Mouse (Mus musculus): ENCODE measurements around the gene Pax3. TPM values are rescaled to one million over a fixed set of nuclear protein-coding genes. Genes with fewer than 3 reads are reported as not detected.

Pax3 gene
- total and polyA plus RNA-seq, 3 experiments = 0.08 to 0.10 TPM; not detected in 1

- H3K27me3 ChIP-seq (replicated peaks) = no peaks in the 10 kb centered on the region
- no peaks in the 10 kb centered on the region for H3K79me2 ChIP-seq (replicated peaks; ENCODE audit: control insufficient read depth, extremely low read depth, insufficient read depth, poor library complexity, severe bottlenecking)
- no peak overlapping the region for H3K4me3 ChIP-seq (replicated peaks in 1 of 3; ENCODE audit: low read depth in 2 of 3, low read length in 2 of 3, poor library complexity in 1 of 3)
- in situ Hi-C loops (cut with MboI; ENCODE audit: low pct_ligation_motif_present, low pct_unique_long_range_greater_than_20kb, low sequenced_read_pairs) = no loop called here
- dilution Hi-C loops (cut with MboI; ENCODE audit: extremely low pct_ligation_motif_present, extremely low pct_unique_long_range_greater_than_20kb, low sequenced_read_pairs) = no loop called here
- H3K4me1 ChIP-seq (ENCODE audit: control insufficient read depth in 1 of 2, insufficient read depth in 2 of 2) = peaks cover 3 to 52% of the 10 kb centered on the region in 2 experiments; a peak in 3 of 4 replicates
- no peaks in the 10 kb centered on the region for H3K9me3 ChIP-seq (replicated peaks; ENCODE audit: low read length)
- H3K36me3 ChIP-seq (replicated peaks in 1 of 2; ENCODE audit: control insufficient read depth in 1 of 2, insufficient read depth in 1 of 2, low read length in 1 of 2) = no peaks in the 10 kb centered on the region
- DNase-seq (ENCODE audit: extremely low read depth) = no peak
- no peak overlapping the region for H3K27ac ChIP-seq (ENCODE audit: insufficient read depth, low read depth)
- no peak overlapping the region for H3K4me2 ChIP-seq (ENCODE audit: insufficient read depth, low read depth, poor library complexity, severe bottlenecking)
- TF ChIP-seq ELF1 (IDR thresholded peaks at IDR 0.05; ENCODE audit: low read depth, low read length) (no peak), CTCF (conservative IDR thresholded peaks at IDR 0.05 in 1 of 2, IDR thresholded peaks at IDR 0.05 in 1 of 2; ENCODE audit: low read depth in 2 of 2, low read length in 2 of 2) (no peak), NELFE (IDR thresholded peaks at IDR 0.05; ENCODE audit: low read depth, low read length) (no peak)
- 0 out of 2 replicates have a peak overlapping the region, but pooled peaks have one; percentile 11 for H3K9ac ChIP-seq (ENCODE audit: insufficient read depth, low read depth)
These were observed 14.0 kb downstream of the Pax3 start for GRCm38 (mm10) chr1:78182954-78183353.

- Histone ChIP-seq H3K36me3 (replicated peaks in 1 of 2; ENCODE audit: control insufficient read depth in 1 of 2, insufficient read depth in 1 of 2, low read length in 1 of 2) (no peaks in the 10 kb centered on the region), H3K27ac (ENCODE audit: insufficient read depth, low read depth) (no peak overlapping the region), H3K9me3 (replicated peaks; ENCODE audit: low read length) (no peaks in the 10 kb centered on the region), H3K4me2 (ENCODE audit: insufficient read depth, low read depth, poor library complexity, severe bottlenecking) (peak overlapping the region; percentile 54; the same call in 1 of the 2 replicates), H3K4me3 (replicated peaks in 1 of 3; ENCODE audit: low read depth in 2 of 3, low read length in 2 of 3, poor library complexity in 1 of 3) (peak overlapping the region in 1 of 3 experiments; percentile 29), H3K9ac (ENCODE audit: insufficient read depth, low read depth) (peak overlapping the region; percentile 11; the same call in 1 of the 2 replicates), H3K79me2 (replicated peaks; ENCODE audit: control insufficient read depth, extremely low read depth, insufficient read depth, poor library complexity, severe bottlenecking) (no peaks in the 10 kb centered on the region), H3K4me1 (ENCODE audit: control insufficient read depth in 1 of 2, insufficient read depth in 2 of 2) (peaks cover 3 to 42% of the 10 kb centered on the region in 2 experiments; a peak in 3 of 4 replicates), H3K27me3 (replicated peaks) (no peaks in the 10 kb centered on the region)
- dilution Hi-C loops (cut with MboI; ENCODE audit: extremely low pct_ligation_motif_present, extremely low pct_unique_long_range_greater_than_20kb, low sequenced_read_pairs) = no loop called here
- peak; percentile 31 for DNase-seq (ENCODE audit: extremely low read depth)
- in situ Hi-C loops (cut with MboI; ENCODE audit: low pct_ligation_motif_present, low pct_unique_long_range_greater_than_20kb, low sequenced_read_pairs) = no loop called here
- TF ChIP-seq KAT2A (IDR thresholded peaks at IDR 0.05; ENCODE audit: insufficient replicate concordance, low read length) (no peak), SIN3A (IDR thresholded peaks at IDR 0.05; ENCODE audit: low read length) (no peak), MAFK (IDR thresholded peaks at IDR 0.05; ENCODE audit: insufficient replicate concordance, low read length) (0 out of 2 replicates have a peak, but pooled peaks have one; percentile 48), IRF4 (IDR thresholded peaks at IDR 0.05; ENCODE audit: low read depth, low read length) (0 out of 2 replicates have a peak, but pooled peaks have one; percentile 22), CHD1 (IDR thresholded peaks at IDR 0.05; ENCODE audit: low read depth, low read length) (no peak), SMC3 (IDR thresholded peaks at IDR 0.05; ENCODE audit: low read depth, low read length) (no peak), CHD2 (IDR thresholded peaks at IDR 0.05; ENCODE audit: low read length) (no peak), TCF12 (IDR thresholded peaks at IDR 0.05; ENCODE audit: low read depth, low read length) (no peak)
These were observed 15.1 kb downstream of the Pax3 start for GRCm38 (mm10) chr1:78181882-78182281.

DNA sequence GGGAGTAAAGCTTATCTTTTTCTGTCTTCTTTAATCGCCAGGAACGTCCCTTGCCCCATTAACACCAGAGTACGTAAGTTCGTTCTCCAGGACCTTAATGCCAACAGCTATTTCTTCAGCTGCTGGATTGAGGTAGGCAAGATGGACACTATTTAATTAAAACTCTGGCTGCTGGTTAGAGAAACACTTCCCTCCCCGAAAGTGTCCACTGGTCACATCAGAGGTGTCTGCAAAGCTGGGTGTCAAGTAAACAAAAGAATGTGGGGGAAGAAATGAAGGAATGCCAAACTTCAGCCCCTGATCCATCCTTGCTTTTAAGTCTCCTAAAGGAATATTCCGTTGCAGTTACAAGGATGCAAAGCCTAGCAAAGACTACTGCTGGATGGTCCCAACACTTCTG is 24.6 kb downstream of the Pax3 start:
- peaks cover 0 to 2% of the 10 kb centered on the region in 2 experiments; a peak in 1 of 4 replicates for H3K4me1 ChIP-seq (ENCODE audit: control insufficient read depth in 1 of 2, insufficient read depth in 2 of 2)
- H3K79me2 ChIP-seq (replicated peaks; ENCODE audit: control insufficient read depth, extremely low read depth, insufficient read depth, poor library complexity, severe bottlenecking) = no peaks in the 10 kb centered on the region
- H3K4me3 ChIP-seq (replicated peaks in 1 of 3; ENCODE audit: low read depth in 2 of 3, low read length in 2 of 3, poor library complexity in 1 of 3) = no peak overlapping the region
- dilution Hi-C loops (cut with MboI; ENCODE audit: extremely low pct_ligation_motif_present, extremely low pct_unique_long_range_greater_than_20kb, low sequenced_read_pairs) (no loop called here), in situ Hi-C loops (cut with MboI; ENCODE audit: low pct_ligation_motif_present, low pct_unique_long_range_greater_than_20kb, low sequenced_read_pairs) (no loop called here)
- H3K27me3 ChIP-seq (replicated peaks) = no peaks in the 10 kb centered on the region
- H3K27ac ChIP-seq (ENCODE audit: insufficient read depth, low read depth) = no peak overlapping the region
- H3K9ac ChIP-seq (ENCODE audit: insufficient read depth, low read depth) = no peak overlapping the region
- H3K36me3 ChIP-seq (replicated peaks in 1 of 2; ENCODE audit: control insufficient read depth in 1 of 2, insufficient read depth in 1 of 2, low read length in 1 of 2) = no peaks in the 10 kb centered on the region
- no peaks in the 10 kb centered on the region for H3K9me3 ChIP-seq (replicated peaks; ENCODE audit: low read length)
- DNase-seq (ENCODE audit: extremely low read depth) = no peak
- TF ChIP-seq BHLHE40 (IDR thresholded peaks at IDR 0.05; ENCODE audit: low read depth, low read length) = no peak
- no peak for TF ChIP-seq KAT2A (IDR thresholded peaks at IDR 0.05; ENCODE audit: insufficient replicate concordance, low read length)
- TF ChIP-seq UBTF (IDR thresholded peaks at IDR 0.05; ENCODE audit: low read depth, low read length) = no peak
- no peak for TF ChIP-seq POLR2A (IDR thresholded peaks at IDR 0.05; ENCODE audit: low read depth, low read length)
- no peak for TF ChIP-seq MXI1 (IDR thresholded peaks at IDR 0.05; ENCODE audit: low read depth, low read length)
- TF ChIP-seq MAZ (IDR thresholded peaks at IDR 0.05; ENCODE audit: low read depth, low read length) = no peak
- no peak for TF ChIP-seq E2F4 (IDR thresholded peaks at IDR 0.05; ENCODE audit: insufficient replicate concordance, low read depth, low read length)
- no peak for TF ChIP-seq RAD21 (IDR thresholded peaks at IDR 0.05; ENCODE audit: low read depth, low read length)
- no peak for TF ChIP-seq EP300 (IDR thresholded peaks at IDR 0.05; ENCODE audit: low read length)
- no peak for TF ChIP-seq HCFC1 (IDR thresholded peaks at IDR 0.05; ENCODE audit: low read depth, low read length)
- no peak for TF ChIP-seq ZKSCAN1 (IDR thresholded peaks at IDR 0.05; ENCODE audit: borderline replicate concordance, low read depth, low read length)
- no peak for TF ChIP-seq NELFE (IDR thresholded peaks at IDR 0.05; ENCODE audit: low read depth, low read length)
- no peak for TF ChIP-seq CTCF (conservative IDR thresholded peaks at IDR 0.05 in 1 of 2, IDR thresholded peaks at IDR 0.05 in 1 of 2; ENCODE audit: low read depth in 2 of 2, low read length in 2 of 2)
- TF ChIP-seq MEF2A (IDR thresholded peaks at IDR 0.05; ENCODE audit: borderline replicate concordance, low read depth, low read length) = no peak
- no peak for TF ChIP-seq POLR2AphosphoS2 (IDR thresholded peaks at IDR 0.05; ENCODE audit: low read depth, low read length)
- no peak overlapping the region for H3K4me2 ChIP-seq (ENCODE audit: insufficient read depth, low read depth, poor library complexity, severe bottlenecking)
